Mouse (Mus musculus) forebrain, embryonic 14.5 days (tissue): ENCODE results near the gene Gm21983. TPM values are rescaled to one million over a fixed set of nuclear protein-coding genes. Genes with fewer than 3 reads are reported as not detected.

Experiments used
- ATAC-seq: fragments of 200-750 bp; cut with Nextera tagmentation; 2 replicates; pipeline ENCODE4 v1.8.0; 2017; ENCODE audit warnings: mild to moderate bottlenecking, moderate library complexity
- DNase-seq: peaks from one replicate; pipeline ENCODE4 v3.0.0-alpha.2; 2015; ENCODE audit warnings: low spot score
- H3K27ac ChIP-seq: fragments of 300-500 bp; sonication (generic); 2 replicates; pipeline ENCODE4 v1.5.1; 2014; ENCODE audit warnings: low read depth, mild to moderate bottlenecking, control low read depth, low read length, moderate library complexity
- H3K27me3 ChIP-seq: fragments of 300-500 bp; sonication (generic); replicated peaks from 2 replicates; pipeline ENCODE4 v1.6.1; 2014; ENCODE audit warnings: low read length, control low read depth, mixed read lengths; ENCODE audit not compliant: control insufficient read depth, insufficient read depth
- H3K36me3 ChIP-seq: fragments of 300-500 bp; sonication (generic); 2 replicates; pipeline ENCODE4 v1.6.1; 2014; ENCODE audit warnings: low read length, control low read depth; ENCODE audit not compliant: control insufficient read depth, insufficient read depth
- H3K4me1 ChIP-seq: fragments of 300-500 bp; sonication (generic); 2 replicates; pipeline ENCODE4 v1.6.1; 2014; ENCODE audit warnings: antibody characterized with exemption, low read length, control low read depth; ENCODE audit not compliant: control insufficient read depth, insufficient read depth
- H3K4me2 ChIP-seq: fragments of 300-500 bp; sonication (generic); 2 replicates; pipeline ENCODE4 v1.6.1; 2014; ENCODE audit warnings: mild to moderate bottlenecking, control low read depth, low read length
- H3K4me3 ChIP-seq: fragments of 300-500 bp; sonication (generic); 2 replicates; pipeline ENCODE4 v1.5.1; 2014; ENCODE audit warnings: low read depth, low read length, control low read depth
- H3K9ac ChIP-seq: fragments of 300-500 bp; sonication (generic); 2 replicates; pipeline ENCODE4 v1.6.1; 2014; ENCODE audit warnings: mild to moderate bottlenecking, low read length, control low read depth, moderate library complexity
- H3K9me3 ChIP-seq: fragments of 300-500 bp; sonication (generic); replicated peaks from 2 replicates; pipeline ENCODE4 v1.6.1; 2016; ENCODE audit warnings: low read length, control low read depth, mixed read lengths; ENCODE audit not compliant: control insufficient read depth
- WGBS: fragments of 180-500 bp; shearing (Covaris S2); extraction: QIAGEN DNeasy Blood & Tissue Kit; methylation state at CpG from one replicate; pipeline ENCODE4 v1.1.7; 2014; 5-methylcytosine and 5-hydroxymethylcytosine counted together
- polyA plus RNA-seq: library from polyadenylated mRNA; unstranded; fragments of >200 nt; fragmentation: Nextera tagmentation; extraction: Ambion mirVana; gene quantifications from 2 replicates; pipeline ENCODE4 v1.2.1, GENCODE M21; 2014

Gm21983 gene
- polyA plus RNA-seq, 1 experiment from 2014 or later = not detected

DNA sequence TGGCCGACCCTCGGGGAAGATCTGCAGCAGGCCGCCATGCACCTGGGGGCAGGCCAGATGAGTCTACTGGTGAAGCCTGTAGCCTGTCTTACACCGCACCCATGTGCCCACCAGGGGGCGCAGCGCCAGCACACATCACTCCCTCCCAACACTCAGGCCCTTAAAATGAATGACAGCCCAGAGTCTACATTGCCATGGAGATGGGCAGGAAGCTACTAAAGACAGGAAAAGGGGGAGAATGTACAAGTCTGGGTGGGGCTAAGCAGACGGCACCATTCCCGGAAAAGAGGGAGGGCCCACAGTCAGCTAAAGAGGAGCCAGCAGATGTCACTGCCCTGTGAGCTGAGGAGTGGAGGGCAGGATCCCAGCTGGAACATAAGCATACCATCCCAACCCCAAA, 21.0 kb downstream of the Gm21983 start:
- Histone ChIP-seq H3K9me3 (no peaks in the 10 kb centered on the region), H3K9ac (no peak overlapping the region), H3K27me3 (no peaks in the 10 kb centered on the region), H3K4me1 (peaks cover 29% of the 10 kb centered on the region), H3K4me3 (no peak overlapping the region), H3K36me3 (peaks cover 64% of the 10 kb centered on the region), H3K4me2 (no peak overlapping the region), H3K27ac (peak overlapping the region; percentile 39; the same call in 1 of the 2 replicates)
- ATAC-seq = peak; percentile 94
- 13% methylated on average over 8 of the region's 8 CpGs for WGBS
- peak; percentile 94 for DNase-seq

- H3K4me3 ChIP-seq = no peak overlapping the region
- DNase-seq (no peak), ATAC-seq (no peak)
- H3K9ac ChIP-seq = no peak overlapping the region
- peaks cover 23% of the 10 kb centered on the region for H3K4me1 ChIP-seq
- no peak overlapping the region for H3K4me2 ChIP-seq
- WGBS = 93% methylated on average over 6 of the region's 6 CpGs
- no peaks in the 10 kb centered on the region for H3K27me3 ChIP-seq
- H3K36me3 ChIP-seq = peaks cover 58% of the 10 kb centered on the region
- no peaks in the 10 kb centered on the region for H3K9me3 ChIP-seq
- H3K27ac ChIP-seq = no peak overlapping the region
Measured at GRCm38 (mm10) chr7:27159256-27159655, 21.6 kb downstream of the Gm21983 start.

DNA sequence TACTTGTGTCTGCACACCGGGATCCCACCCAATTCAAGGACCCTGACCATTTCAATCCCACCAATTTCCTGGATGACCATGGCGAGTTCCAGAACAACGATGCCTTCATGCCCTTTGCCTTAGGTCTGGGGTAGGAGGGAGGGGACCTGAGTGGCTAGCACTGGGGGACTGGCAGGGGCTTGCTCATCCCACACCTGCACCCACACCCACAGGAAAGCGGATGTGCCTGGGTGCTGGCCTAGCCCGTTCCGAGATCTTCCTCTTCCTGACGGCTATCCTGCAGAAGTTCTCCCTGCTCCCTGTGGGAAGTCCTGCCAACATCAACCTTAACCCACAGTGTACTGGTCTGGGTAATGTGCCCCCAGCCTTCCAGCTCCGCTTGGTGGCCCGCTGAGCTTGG, 22.7 kb downstream of the Gm21983 start:
- DNase-seq = no peak

GRCm38 (mm10) chr7:27156005-27156404, 24.9 kb downstream of the Gm21983 start:
- H3K4me3 ChIP-seq = no peak overlapping the region
- DNase-seq (no peak), ATAC-seq (no peak)
- no peaks in the 10 kb centered on the region for H3K27me3 ChIP-seq
- H3K9me3 ChIP-seq = no peaks in the 10 kb centered on the region
- 76% methylated on average over 13 of the region's 13 CpGs for WGBS
- no peak overlapping the region; the same call in 1 of the 2 replicates for H3K27ac ChIP-seq
- H3K4me2 ChIP-seq = no peak overlapping the region
- peaks cover 35% of the 10 kb centered on the region for H3K36me3 ChIP-seq
- H3K4me1 ChIP-seq = peaks cover 5% of the 10 kb centered on the region
- H3K9ac ChIP-seq = no peak overlapping the region

More for the DNA sequence above, 22.7 kb downstream of the Gm21983 start:
- H3K27me3 ChIP-seq = no peaks in the 10 kb centered on the region
- no peak overlapping the region for H3K27ac ChIP-seq
- peaks cover 47% of the 10 kb centered on the region for H3K36me3 ChIP-seq
- H3K9ac ChIP-seq = no peak overlapping the region
- H3K4me1 ChIP-seq = peaks cover 12% of the 10 kb centered on the region
- H3K4me2 ChIP-seq = no peak overlapping the region
- no peak for ATAC-seq
- H3K4me3 ChIP-seq = no peak overlapping the region
- no peaks in the 10 kb centered on the region for H3K9me3 ChIP-seq
- WGBS = 96% methylated on average over 9 of the region's 9 CpGs

DNA sequence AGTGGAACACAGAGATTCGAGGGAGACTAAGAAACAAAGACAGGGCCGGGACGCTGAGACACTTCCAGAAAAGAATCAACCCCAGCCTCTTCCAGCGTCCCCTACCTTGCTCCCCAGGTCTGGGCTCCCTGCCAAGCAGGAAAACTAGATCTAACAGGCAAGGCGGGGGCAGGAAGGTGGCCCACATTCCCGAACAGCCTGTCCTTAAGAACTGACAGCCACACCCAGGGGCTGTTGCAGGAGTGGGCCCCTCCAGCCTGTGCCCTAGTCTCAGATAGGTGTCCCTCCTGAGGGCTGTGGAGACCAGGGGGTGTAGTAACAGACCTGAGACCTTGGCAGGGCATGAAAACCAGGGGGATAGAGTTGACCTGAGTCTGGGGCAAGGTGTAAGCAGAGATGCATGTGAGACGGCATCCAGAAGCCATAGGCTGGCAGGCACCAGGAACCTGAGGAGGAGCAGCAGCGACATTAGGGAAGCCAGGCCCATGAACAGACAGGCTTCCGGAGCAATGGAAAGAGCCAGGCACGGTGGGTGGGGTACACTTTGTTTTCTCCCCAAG, 27.6 kb downstream of the Gm21983 start, which contains the start of gene Cyp2t4:
Gene Cyp2t4 (plus strand): TSS at position 510 of the 560 bp plus-strand sequence.
- no peak for DNase-seq

GRCm38 (mm10) chr7:27136410-27136996, 44.4 kb downstream of the Gm21983 start:
- no peaks in the 10 kb centered on the region for H3K36me3 ChIP-seq
- no peaks in the 10 kb centered on the region for H3K9me3 ChIP-seq
- H3K4me2 ChIP-seq = no peak overlapping the region
- 73% methylated on average over 8 of the region's 8 CpGs for WGBS
- no peaks in the 10 kb centered on the region for H3K27me3 ChIP-seq
- no peak overlapping the region for H3K27ac ChIP-seq
- no peak overlapping the region for H3K9ac ChIP-seq
- ATAC-seq (no peak), DNase-seq (no peak)
- no peak overlapping the region for H3K4me3 ChIP-seq
- H3K4me1 ChIP-seq = no peaks in the 10 kb centered on the region

More for the DNA sequence above, 27.6 kb downstream of the Gm21983 start, which contains the start of gene Cyp2t4:
- H3K27ac ChIP-seq = no peak within 1 kb of the TSS
- no peak within 1 kb of the TSS for H3K4me3 ChIP-seq
- H3K4me2 ChIP-seq = no peak within 1 kb of the TSS
- H3K9ac ChIP-seq = no peak within 1 kb of the TSS
- 72% methylated on average over 10 of the region's 10 CpGs for WGBS
- peaks cover 12% of the 10 kb centered on the region for H3K36me3 ChIP-seq
- no peaks in the 10 kb centered on the region for H3K27me3 ChIP-seq
- H3K9me3 ChIP-seq = no peaks in the 10 kb centered on the region
- no peaks in the 10 kb centered on the region for H3K4me1 ChIP-seq
- ATAC-seq = no peak

DNA sequence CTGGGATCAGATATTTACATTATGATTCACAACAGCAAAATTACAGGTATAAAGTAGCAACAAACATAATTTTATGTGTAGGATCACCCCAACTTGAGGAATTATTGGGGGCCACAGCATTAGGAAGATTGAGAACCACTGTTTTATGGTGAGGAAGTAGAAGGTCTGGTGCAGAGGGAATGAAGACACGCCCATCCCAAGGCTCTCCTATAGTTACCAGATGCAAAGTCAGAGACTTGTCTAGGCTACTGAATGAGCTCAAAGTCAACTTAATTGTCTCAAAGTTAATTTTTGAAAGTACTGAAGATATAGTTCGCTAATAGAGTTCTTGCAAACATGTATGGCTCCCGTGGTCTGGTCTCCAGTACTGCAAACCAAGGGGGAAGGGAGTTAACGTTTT, 47.1 kb downstream of the Gm21983 start:
- no peak overlapping the region for H3K9ac ChIP-seq
- no peaks in the 10 kb centered on the region for H3K9me3 ChIP-seq
- no peaks in the 10 kb centered on the region for H3K4me1 ChIP-seq
- no peak overlapping the region for H3K4me2 ChIP-seq
- ATAC-seq (no peak), DNase-seq (no peak)
- H3K36me3 ChIP-seq = no peaks in the 10 kb centered on the region
- no peaks in the 10 kb centered on the region for H3K27me3 ChIP-seq
- no peak overlapping the region for H3K27ac ChIP-seq
- H3K4me3 ChIP-seq = no peak overlapping the region
- 83% methylated on average over 4 of the region's 4 CpGs for WGBS

DNA sequence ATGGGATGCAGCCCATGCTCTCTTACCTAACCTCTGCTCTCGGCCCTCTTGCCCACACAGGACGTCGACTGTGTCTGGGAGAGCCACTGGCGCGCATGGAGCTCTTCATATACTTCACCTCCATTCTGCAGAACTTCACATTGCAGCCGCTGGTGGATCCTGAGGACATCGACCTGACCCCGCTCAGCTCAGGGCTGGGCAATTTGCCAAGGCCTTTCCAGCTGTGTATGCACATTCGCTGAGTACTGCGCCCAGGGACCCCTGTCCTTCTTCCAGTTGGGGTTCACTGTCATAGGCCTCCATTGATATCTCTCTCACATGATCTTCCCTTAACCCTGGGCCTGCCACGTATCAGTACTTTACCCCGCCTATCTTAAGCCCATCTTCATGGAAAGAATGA, 47.7 kb downstream of the Gm21983 start:
- H3K9ac ChIP-seq = no peak overlapping the region
- WGBS = 74% methylated on average over 12 of the region's 12 CpGs

GRCm38 (mm10) chr7:27132588-27132987, 48.3 kb downstream of the Gm21983 start:
- no peak overlapping the region for H3K27ac ChIP-seq
- H3K4me2 ChIP-seq = no peak overlapping the region
- ATAC-seq (no peak), DNase-seq (peak; percentile 68)
- H3K9ac ChIP-seq = no peak overlapping the region
- 13% methylated on average over 10 of the region's 10 CpGs for WGBS
- no peaks in the 10 kb centered on the region for H3K27me3 ChIP-seq
- no peaks in the 10 kb centered on the region for H3K4me1 ChIP-seq
- H3K36me3 ChIP-seq = no peaks in the 10 kb centered on the region
- no peak overlapping the region for H3K4me3 ChIP-seq
- H3K9me3 ChIP-seq = no peaks in the 10 kb centered on the region

More for the DNA sequence above, 47.7 kb downstream of the Gm21983 start:
- Histone ChIP-seq H3K27me3 (no peaks in the 10 kb centered on the region), H3K4me1 (no peaks in the 10 kb centered on the region), H3K9me3 (no peaks in the 10 kb centered on the region), H3K36me3 (no peaks in the 10 kb centered on the region), H3K4me3 (no peak overlapping the region), H3K27ac (no peak overlapping the region), H3K4me2 (no peak overlapping the region)
- DNase-seq (no peak), ATAC-seq (no peak)
